Mouse (Mus musculus) ES-Bruce4 (cell line): ENCODE results near the gene Nr1h4.

Experiments
- CTCF ChIP-seq: IDR thresholded peaks from one replicate; pipeline ENCODE4 v1.8.1; 2011; ENCODE audit warnings: low read depth, low read length
- EP300 ChIP-seq: IDR thresholded peaks from 2 replicates; pipeline ENCODE4 v1.6.1; 2011; ENCODE audit warnings: low read depth, low read length; ENCODE audit not compliant: insufficient read depth
- POLR2A ChIP-seq: IDR thresholded peaks from one replicate; pipeline ENCODE4 v1.8.1; 2011; ENCODE audit warnings: low read length; ENCODE audit not compliant: insufficient read depth

DNA sequence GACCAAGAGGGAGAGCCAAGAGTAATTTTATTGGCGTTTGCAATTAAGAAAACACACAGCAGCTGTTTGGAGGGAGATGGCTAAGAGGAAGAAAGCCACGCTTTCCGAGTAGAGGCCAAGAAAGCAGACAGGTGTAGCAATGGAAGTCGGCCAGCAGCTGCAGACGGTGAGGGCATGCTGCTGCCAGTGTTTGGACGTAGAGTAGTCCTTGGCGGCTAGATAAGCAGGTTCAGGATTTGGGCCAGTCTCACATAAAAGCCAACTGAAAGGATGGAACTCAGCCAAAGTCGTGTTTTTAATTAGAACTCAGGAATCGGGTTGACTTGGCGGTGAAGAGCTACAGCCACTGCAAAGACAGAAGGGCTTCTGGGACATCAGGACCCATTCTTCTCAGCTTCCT, 83.0 kb downstream of the Nr1h4 start:
- no peak for TF ChIP-seq POLR2A
- no peak for TF ChIP-seq EP300
- no peak for TF ChIP-seq CTCF
